Mouse (Mus musculus): ENCODE data around the gene 4930470P17Rik.

The 4930470P17Rik gene

DNA sequence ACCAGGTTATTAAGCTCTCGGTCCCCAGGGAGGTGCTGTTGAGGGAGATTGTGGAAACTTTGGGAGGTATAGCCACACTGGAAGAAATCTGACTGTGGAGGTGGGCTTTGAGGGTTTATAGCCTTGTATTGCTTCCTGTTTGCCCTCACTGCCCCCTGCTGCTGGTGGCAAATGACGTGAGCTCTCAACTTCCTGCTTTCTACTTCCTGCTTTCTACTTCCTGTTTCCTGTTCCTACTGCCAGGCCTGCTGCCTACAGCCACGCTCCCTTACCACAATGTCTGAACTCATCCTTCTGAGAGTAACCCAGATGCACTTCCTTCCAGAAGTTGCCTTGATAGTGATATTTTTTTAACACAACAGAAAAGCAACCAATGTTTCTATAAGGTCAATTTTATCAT, 24.3 kb downstream of the 4930470P17Rik start:
- DNase-seq, result no peak

DNA sequence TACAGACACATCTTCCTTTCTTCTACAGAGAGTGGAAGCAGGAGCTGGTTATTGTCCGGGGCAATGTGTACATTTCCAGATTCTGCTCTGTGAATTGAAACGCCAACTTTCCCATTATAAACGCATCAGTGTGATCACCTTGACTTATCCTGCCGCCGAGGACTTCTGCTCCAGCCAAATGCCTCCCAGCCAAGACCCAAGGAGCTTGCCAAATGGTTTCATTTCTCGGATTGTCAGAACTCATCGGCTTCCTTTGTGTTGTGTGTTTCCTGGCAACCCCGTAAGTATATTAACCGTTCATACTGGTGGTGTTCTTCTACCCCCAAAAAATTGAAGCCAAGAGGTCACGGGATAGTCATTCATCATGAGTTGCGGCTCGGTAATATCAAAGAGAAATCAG, 25.7 kb downstream of the 4930470P17Rik start:
- no peak for DNase-seq

DNA sequence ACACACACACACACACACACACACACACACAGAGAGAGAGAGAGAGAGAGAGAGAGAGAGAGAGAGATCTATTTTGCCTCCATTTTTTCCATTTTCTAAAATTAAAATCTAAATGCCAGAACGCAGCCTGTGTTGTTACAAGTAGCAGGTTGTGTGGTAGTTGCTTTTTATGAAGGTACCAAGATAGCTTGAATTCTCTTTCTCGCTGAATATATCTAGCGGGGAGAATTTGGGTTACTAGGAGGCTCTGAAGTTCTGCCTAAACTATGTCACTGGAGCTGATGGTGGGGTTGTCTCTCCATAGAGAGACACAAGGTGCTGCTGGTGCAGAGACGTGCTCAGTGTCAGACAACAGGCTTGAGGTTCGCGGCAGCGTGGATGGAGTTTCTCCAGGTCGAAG, 36.8 kb downstream of the 4930470P17Rik start:
- no peak for DNase-seq

DNA sequence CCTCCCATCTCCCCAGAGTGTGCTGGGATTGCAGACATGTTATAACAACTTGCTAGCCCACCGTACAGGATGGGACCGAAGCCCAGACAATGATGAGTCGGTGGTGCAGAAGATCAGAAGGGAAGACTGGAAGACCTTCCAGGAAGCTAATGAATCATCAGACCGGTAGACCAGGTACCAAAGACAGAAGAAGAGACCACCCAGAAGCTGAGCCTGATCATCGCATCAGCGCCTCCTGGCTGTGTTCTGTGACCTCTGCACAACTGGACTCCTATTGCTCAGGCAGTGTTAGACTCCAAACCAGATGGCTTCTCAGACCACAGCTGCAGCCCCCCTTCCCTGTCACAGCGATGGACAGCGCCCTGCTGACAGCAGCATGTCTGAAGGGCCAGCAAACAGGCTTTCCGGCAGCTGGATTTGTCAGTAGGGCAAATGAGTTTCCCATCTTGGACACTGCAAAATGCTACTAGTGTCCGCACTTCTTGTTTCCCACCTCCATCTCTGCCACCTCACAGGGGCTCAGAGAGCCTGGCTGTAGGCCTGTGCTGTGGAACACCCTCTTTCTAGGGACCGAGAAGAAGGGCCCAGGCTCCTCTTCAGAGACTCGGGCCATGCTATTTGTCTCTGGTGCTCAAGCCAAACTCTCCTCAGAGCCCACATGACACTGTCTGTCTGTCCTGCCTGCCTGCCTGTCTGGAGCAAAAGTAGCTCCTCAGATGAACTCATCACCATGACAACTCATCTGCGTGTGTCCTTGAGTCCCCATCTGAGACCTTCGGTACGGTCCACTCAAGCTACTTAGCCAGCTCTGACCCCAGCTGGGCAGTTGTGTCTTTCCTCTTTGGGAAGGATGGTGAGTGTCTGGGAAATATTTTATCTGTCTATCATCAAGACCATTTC, 37.6 kb downstream of the 4930470P17Rik start:
- peak; percentile 83 for DNase-seq

DNA sequence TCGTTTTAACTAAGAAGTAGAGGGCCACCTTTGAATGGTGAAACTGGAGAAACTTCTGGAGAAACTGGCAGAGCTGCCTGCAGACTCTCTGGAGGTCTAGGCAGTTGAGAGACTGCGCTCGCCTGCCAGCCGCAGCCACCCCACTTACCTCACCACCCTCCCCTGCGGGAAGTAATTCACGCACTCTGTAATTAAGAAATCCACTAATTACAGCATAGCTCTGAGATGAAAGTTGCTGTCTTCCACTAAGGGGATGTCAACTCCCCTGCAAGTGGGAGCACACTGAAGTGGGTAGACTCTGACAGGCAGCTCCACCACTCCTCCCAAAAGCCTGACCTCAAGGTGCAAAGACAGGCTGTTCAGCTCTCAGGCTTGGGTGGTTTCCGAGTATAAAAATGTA, 49.7 kb downstream of the 4930470P17Rik start:
- no peak for DNase-seq

GRCm38 (mm10) chr2:170550240-170550639, 51.6 kb downstream of the 4930470P17Rik start:
- DNase-seq, result no peak

- DNase-seq, result no peak
These were observed 52.7 kb downstream of the 4930470P17Rik start for GRCm38 (mm10) chr2:170549146-170549545.

- DNase-seq, result no peak
These were observed 53.8 kb downstream of the 4930470P17Rik start for GRCm38 (mm10) chr2:170548046-170548445.

DNA sequence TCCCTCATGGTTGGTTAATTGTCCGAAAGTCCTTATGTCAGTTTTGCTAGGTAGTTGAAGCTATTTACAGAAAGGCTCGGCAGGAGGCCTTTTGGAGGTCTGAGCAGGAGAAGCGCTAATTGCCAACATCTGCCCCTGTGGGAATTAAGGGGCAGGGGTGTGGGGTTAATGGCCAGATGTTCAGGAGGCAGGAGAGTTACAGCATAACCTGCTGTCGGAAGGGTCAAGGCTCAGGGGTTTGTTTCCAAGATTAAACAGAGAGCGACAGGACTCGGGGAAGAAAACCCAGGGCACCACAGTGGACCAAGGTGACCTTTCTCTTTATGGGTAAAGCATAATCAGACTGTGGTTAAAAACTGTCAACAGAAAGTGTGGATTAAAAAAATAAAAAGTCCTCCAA, 54.3 kb downstream of the 4930470P17Rik start:
- no peak for DNase-seq

DNA sequence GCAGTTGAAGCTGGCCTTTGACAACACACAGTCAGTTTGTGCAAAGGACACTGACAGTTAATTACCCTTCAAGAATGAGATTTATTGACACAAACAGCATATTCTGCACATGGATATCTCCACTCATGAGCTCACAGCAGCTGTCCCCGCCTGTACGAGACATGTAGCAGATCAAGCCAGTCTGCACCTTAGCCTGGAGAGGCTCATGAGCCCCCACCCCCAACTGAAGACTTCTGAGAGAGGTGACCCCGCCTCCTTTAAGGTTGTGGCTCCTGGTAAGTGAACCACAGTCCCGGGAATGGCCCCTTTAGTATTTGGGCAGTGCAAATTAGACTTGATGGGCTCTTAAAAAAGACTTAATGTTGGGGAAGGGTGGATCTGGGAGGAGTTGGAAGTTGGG, 56.1 kb downstream of the 4930470P17Rik start:
- no peak for DNase-seq

DNA sequence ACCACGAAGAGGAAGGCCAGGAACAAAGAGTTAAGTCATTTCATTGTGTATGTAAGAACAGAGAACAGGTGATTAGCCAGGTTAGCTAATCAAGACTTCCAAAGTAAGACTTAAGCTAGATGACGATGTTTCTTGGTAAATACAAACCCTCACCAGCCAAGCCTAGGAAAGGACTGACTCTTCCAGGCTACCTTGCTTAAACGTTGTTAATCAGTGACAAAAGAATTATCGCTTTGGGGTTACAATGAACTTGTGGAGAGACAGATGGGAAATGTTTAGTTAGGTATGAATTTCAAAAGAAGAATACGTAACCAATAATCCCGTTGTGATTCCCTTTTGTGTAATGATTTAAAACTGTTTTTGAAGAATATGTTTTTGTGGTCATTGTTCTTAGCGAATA, 56.9 kb downstream of the 4930470P17Rik start:
- DNase-seq, result no peak

DNA sequence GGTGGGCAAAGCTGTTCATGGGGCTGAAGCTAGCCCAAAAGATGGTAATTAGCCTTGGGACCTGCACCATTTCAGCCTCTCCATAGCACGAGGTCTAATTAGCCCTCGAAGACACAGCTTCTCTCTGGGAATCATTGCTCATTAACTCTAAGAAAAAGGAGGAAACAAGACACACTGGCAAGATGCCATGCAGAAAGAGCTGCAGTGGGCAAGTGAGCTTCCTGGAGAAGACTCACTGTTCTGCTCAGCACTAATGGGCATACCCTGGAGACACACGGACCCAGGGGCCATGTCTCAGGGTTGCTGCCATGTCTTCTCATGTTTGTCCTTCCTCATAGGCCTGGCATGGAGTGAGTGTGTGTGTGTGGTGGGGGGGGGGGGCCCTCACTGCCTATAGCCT, 57.7 kb downstream of the 4930470P17Rik start:
- DNase-seq, result no peak

GRCm38 (mm10) chr2:170543625-170544024, 58.2 kb downstream of the 4930470P17Rik start:
- DNase-seq, result no peak

DNA sequence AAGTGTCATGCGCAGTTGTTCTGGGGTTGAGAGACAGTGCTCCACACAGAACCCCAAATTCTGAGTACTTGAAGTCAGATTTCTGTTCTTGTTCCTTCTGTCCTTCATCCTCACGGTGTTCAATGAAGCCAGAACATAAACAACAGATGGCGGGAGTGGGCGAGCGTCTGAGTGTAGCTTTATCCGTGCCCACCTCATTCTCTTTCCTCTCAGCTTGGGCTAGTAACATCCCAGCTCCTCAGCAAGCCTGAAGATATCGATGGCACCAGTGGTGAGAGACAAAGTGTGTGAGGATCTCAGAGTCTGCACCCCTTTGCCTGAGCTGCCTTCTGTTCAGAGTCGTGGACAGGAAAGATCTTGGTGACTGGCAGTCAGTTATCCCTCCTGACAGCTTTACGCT, 62.6 kb downstream of the 4930470P17Rik start:
- no peak for DNase-seq

DNA sequence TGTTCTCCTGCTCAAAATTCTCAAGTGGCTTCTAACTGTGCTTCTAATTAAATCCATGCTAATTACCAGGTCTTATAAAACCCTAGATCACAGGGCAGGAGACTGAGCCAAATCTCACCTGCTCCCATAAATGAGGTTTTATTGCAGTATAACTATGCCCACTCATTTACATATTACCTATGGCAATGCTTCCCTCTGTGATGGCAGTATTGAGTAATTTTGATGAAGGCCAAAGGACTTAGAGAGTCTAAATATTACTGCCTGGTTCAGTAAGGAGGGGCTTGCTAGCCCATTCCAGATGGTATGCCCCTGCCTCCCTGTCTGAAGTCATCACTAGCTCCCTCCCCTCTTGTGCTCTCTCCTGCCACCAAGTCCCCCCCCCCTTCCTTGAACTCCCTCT, 66.0 kb downstream of the 4930470P17Rik start:
- no peak for DNase-seq

GRCm38 (mm10) chr2:170534803-170535174, 67.0 kb downstream of the 4930470P17Rik start:
- no peak for DNase-seq

- no peak for DNase-seq
These were observed 67.6 kb downstream of the 4930470P17Rik start for GRCm38 (mm10) chr2:170534116-170534802.

GRCm38 (mm10) chr2:170530256-170530655, 71.6 kb downstream of the 4930470P17Rik start:
- DNase-seq, result no peak

DNA sequence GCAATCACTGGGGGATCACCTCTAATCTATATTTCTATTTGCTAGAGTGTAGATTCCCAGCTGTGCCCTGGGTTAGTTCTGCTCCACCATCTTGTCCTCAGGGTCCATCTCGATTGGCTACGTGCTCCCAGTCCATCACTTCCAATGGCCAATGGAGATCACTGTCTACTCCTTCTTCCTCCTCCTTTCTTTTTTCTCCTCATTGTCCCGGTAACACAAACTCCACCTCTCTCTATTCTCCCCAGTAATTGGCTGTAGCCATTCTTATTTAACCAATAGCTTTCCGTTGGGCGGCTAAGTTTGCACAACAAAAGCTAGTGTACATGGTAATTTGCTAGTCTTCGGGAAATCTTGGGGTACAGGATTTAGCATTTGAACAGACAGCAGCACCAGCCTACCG, 72.1 kb downstream of the 4930470P17Rik start:
- no peak for DNase-seq

Data from heart, adult 11 months (tissue).